Mouse (Mus musculus) CD4-positive helper T cell, adult 2 months (primary cell): ENCODE measurements around the gene Tbc1d1.

Experiments used
- DNase-seq: peaks from one replicate; pipeline ENCODE4 v3.0.0-alpha.2; 2012; ENCODE audit warnings: low read depth, missing footprints, low spot score

The Tbc1d1 gene

GRCm38 (mm10) chr5:64160705-64161391 lies 4.7 kb downstream of the Tbc1d1 start:
- DNase-seq: peak; percentile 90

GRCm38 (mm10) chr5:64161917-64162316 lies 5.8 kb downstream of the Tbc1d1 start:
- no peak for DNase-seq

GRCm38 (mm10) chr5:64162582-64162981 lies 6.5 kb downstream of the Tbc1d1 start:
- DNase-seq: no peak

- DNase-seq: no peak
Measured at GRCm38 (mm10) chr5:64164414-64164813, 8.3 kb downstream of the Tbc1d1 start.

GRCm38 (mm10) chr5:64165826-64166225 lies 9.7 kb downstream of the Tbc1d1 start:
- DNase-seq: no peak

GRCm38 (mm10) chr5:64168990-64169540 lies 13.0 kb downstream of the Tbc1d1 start:
- DNase-seq: no peak

- DNase-seq: no peak
Measured at GRCm38 (mm10) chr5:64172884-64173283, 16.8 kb downstream of the Tbc1d1 start.

GRCm38 (mm10) chr5:64173302-64173701 lies 17.2 kb downstream of the Tbc1d1 start:
- DNase-seq: no peak

- no peak for DNase-seq
Measured at GRCm38 (mm10) chr5:64174429-64174935, 18.4 kb downstream of the Tbc1d1 start.

GRCm38 (mm10) chr5:64180548-64180947 lies 24.4 kb downstream of the Tbc1d1 start:
- no peak for DNase-seq

- no peak for DNase-seq
Measured at GRCm38 (mm10) chr5:64183712-64184111, 27.6 kb downstream of the Tbc1d1 start.

GRCm38 (mm10) chr5:64185257-64185656 lies 29.2 kb downstream of the Tbc1d1 start:
- DNase-seq: no peak

- no peak for DNase-seq
Measured at GRCm38 (mm10) chr5:64186566-64186965, 30.5 kb downstream of the Tbc1d1 start.

- DNase-seq: no peak
Measured at GRCm38 (mm10) chr5:64188083-64188648, 32.1 kb downstream of the Tbc1d1 start.

GRCm38 (mm10) chr5:64190892-64191291 lies 34.8 kb downstream of the Tbc1d1 start:
- no peak for DNase-seq

- DNase-seq: no peak
Measured at GRCm38 (mm10) chr5:64193353-64193752, 37.2 kb downstream of the Tbc1d1 start.

- no peak for DNase-seq
Measured at GRCm38 (mm10) chr5:64196250-64196865, 40.3 kb downstream of the Tbc1d1 start.

GRCm38 (mm10) chr5:64196866-64197321 lies 40.8 kb downstream of the Tbc1d1 start:
- DNase-seq: no peak

- no peak for DNase-seq
Measured at GRCm38 (mm10) chr5:64198624-64199023, 42.5 kb downstream of the Tbc1d1 start.

- DNase-seq: no peak
Measured at GRCm38 (mm10) chr5:64201071-64201470, 45.0 kb downstream of the Tbc1d1 start.

GRCm38 (mm10) chr5:64202306-64202705 lies 46.2 kb downstream of the Tbc1d1 start:
- peak; percentile 53 for DNase-seq

- DNase-seq: no peak
Measured at GRCm38 (mm10) chr5:64205610-64206009, 49.5 kb downstream of the Tbc1d1 start.
